In genomic region chr11:95686031-95686430, GRCm38 (mm10) we compare ENCODE assay signal across 9 mouse cellular contexts. TPM values are rescaled to one million over a fixed set of nuclear protein-coding genes. Genes with fewer than 3 reads are reported as not detected.
A peak's percentile ranks its signal among the peaks of the same experiment; 100 is the strongest.
DNase-seq lines count a peak whose midpoint lies in the region; ATAC-seq and TF ChIP-seq lines count a peak whose summit lies in the region.
"Had no signal": no experiment of that assay in that cellular context is flagged by ENCODE, and none has a peak within 500 bp of the region (broad histone marks: within the 10 kb centered on the region; RNA-seq: fewer than 3 reads in every experiment).

No protein-coding gene starts in this region.

- H3K27me3 ChIP-seq in C2C12 (ENCODE audit: control insufficient read depth, insufficient read depth, insufficient read length) (no peaks in the 10 kb centered on the region), Patski (no peaks in the 10 kb centered on the region)
- H3K27me3 ChIP-seq in kidney, embryonic 14.5 days (ENCODE audit: control insufficient read depth, insufficient read depth, low read length), result no peaks in the 10 kb centered on the region
- no peaks in the 10 kb centered on the region for H3K27me3 ChIP-seq in limb, embryonic 12.5 days
- H3K27me3 ChIP-seq: limb, embryonic 15.5 days had no signal

- TF ChIP-seq CTCF in C2C12 (IDR thresholded peaks at IDR 0.05; ENCODE audit: control insufficient read depth, insufficient read depth, insufficient read length), result peak; percentile 73
- peak; percentile 94 for TF ChIP-seq CTCF in Patski (IDR thresholded peaks at IDR 0.05)
- peak; percentile 99 for TF ChIP-seq CTCF in gastrocnemius, adult 2 months (IDR thresholded peaks at IDR 0.05)

- no peak overlapping the region for H3K4me2 ChIP-seq in kidney, embryonic 14.5 days (replicated peaks; ENCODE audit: low read depth, low read length)
- H3K4me2 ChIP-seq in limb, embryonic 12.5 days, result no peak overlapping the region
- H3K4me2 ChIP-seq: limb, embryonic 15.5 days had no signal

- no peaks in the 10 kb centered on the region for H3K79me3 ChIP-seq in C2C12 (ENCODE audit: low read depth)

- no peak overlapping the region for H3K9ac ChIP-seq in kidney, embryonic 14.5 days (ENCODE audit: low read depth, low read length)
- H3K9ac ChIP-seq in limb, embryonic 12.5 days (replicated peaks), result no peak overlapping the region
- H3K9ac ChIP-seq: limb, embryonic 15.5 days had no signal

- no peak overlapping the region for H3K4me3 ChIP-seq in C2C12 (ENCODE audit: insufficient read depth, poor library complexity, severe bottlenecking)
- H3K4me3 ChIP-seq in gastrocnemius, adult 2 months, result no peak overlapping the region
- no peak overlapping the region for H3K4me3 ChIP-seq in kidney, embryonic 14.5 days (ENCODE audit: low read length)
- H3K4me3 ChIP-seq in limb, embryonic 12.5 days (replicated peaks), result no peak overlapping the region
- H3K4me3 ChIP-seq: limb, embryonic 15.5 days had no signal

- intact Hi-C loops in gastrocnemius, adult 2 months (cut with DNase I), result loop anchor here (1.0 to 5.0 kb wide), 2 partner anchors 64 to 166 kb away; no protein-coding TSS in a partner anchor

- H3K9me3 ChIP-seq in kidney, embryonic 14.5 days (ENCODE audit: control insufficient read depth, low read length), result no peaks in the 10 kb centered on the region
- H3K9me3 ChIP-seq in limb, embryonic 12.5 days, result no peaks in the 10 kb centered on the region
- H3K9me3 ChIP-seq: limb, embryonic 15.5 days had no signal

- H3ac ChIP-seq in C2C12 (ENCODE audit: control insufficient read depth, insufficient read length, low read depth), result no peak overlapping the region

- H3K27ac ChIP-seq in gastrocnemius, adult 2 months, result peak overlapping the region; percentile 8; the same call in 1 of the 2 replicates
- no peak overlapping the region for H3K27ac ChIP-seq in kidney, embryonic 14.5 days (ENCODE audit: low read depth, low read length)
- 0 out of 2 replicates have a peak overlapping the region, but pooled peaks have one; percentile 23 for H3K27ac ChIP-seq in limb, embryonic 12.5 days
- H3K27ac ChIP-seq: limb, embryonic 15.5 days had no signal

- H3K36me3 ChIP-seq in C2C12 (ENCODE audit: control insufficient read depth, insufficient read depth), result peaks cover 12% of the 10 kb centered on the region
- H3K36me3 ChIP-seq in kidney, embryonic 14.5 days (ENCODE audit: control insufficient read depth, insufficient read depth, low read length), result peaks cover 10% of the 10 kb centered on the region
- peaks cover 6% of the 10 kb centered on the region; the same call in 1 of the 2 replicates for H3K36me3 ChIP-seq in limb, embryonic 12.5 days

- CTCF ChIA-PET in Patski (lab: Charles Lee), result interaction anchor here (1.4 to 5.6 kb wide), 3 partner anchors 22 to 77 kb away, joined by 5 to 32 read pairs (median 6); no protein-coding TSS in a partner anchor

- DNase-seq in Patski (ENCODE audit: low read depth, low spot score), result no peak
- peak; percentile 82 to 84 for DNase-seq in cerebellum, postnatal 14 days
- DNase-seq in gastrocnemius, adult 2 months, result peak; percentile 78
- DNase-seq in ovary, postnatal 14 days (ENCODE audit: low spot score), result peak; percentile 79
- peak; percentile 34 to 74 for DNase-seq in thymus, postnatal 10 days (ENCODE audit: low spot score in 2 of 2)

- no peaks in the 10 kb centered on the region for H3K79me2 ChIP-seq in C2C12 (ENCODE audit: control insufficient read depth, insufficient read depth)

- peak; percentile 45 for ATAC-seq in Patski
- ATAC-seq in kidney, embryonic 14.5 days (ENCODE audit: low FRiP score, low TSS enrichment), result peak; percentile 29; the same call in 1 of the 2 replicates
- ATAC-seq in limb, embryonic 12.5 days (ENCODE audit: insufficient number of reproducible peaks, insufficient read depth, low FRiP score, low TSS enrichment, low read depth), result no peak

- WGBS in kidney, embryonic 14.5 days, result 5% methylated on average over 4 of the region's 4 CpGs
- WGBS in limb, embryonic 12.5 days, result 7% methylated on average over 4 of the region's 4 CpGs

- H3K4me1 ChIP-seq in kidney, embryonic 14.5 days (ENCODE audit: control insufficient read depth, insufficient read depth, low read length), result peaks cover 10% of the 10 kb centered on the region; the same call in 1 of the 2 replicates
- peaks cover 42% of the 10 kb centered on the region for H3K4me1 ChIP-seq in limb, embryonic 12.5 days (replicated peaks)

- in situ Hi-C loops in Patski (cut with MboI; ENCODE audit: low pct_unique_long_range_greater_than_20kb), result loop anchor here (5.0 kb wide), 1 partner anchor 66 kb away; no protein-coding TSS in a partner anchor

- POLR2A ChIA-PET in Patski (lab: Charles Lee), result no interaction called here

TF ChIP-seq in C2C12, 6 proteins besides CTCF, POLR2A, EP300 and RAD21:
- TF ChIP-seq CEBPB (IDR thresholded peaks at IDR 0.05; ENCODE audit: low read depth) (no peak), MYOD1 (IDR thresholded peaks at IDR 0.05; ENCODE audit: control insufficient read depth, insufficient read length, low read depth) (no peak), MAX (IDR thresholded peaks at IDR 0.05) (peak; percentile 41)

RNA-seq across cellular contexts. Expression of gene Phb, which starts 19.3 kb away (rescaled TPM):
- polyA plus RNA-seq in C2C12 (2012; fragmentation: generic; extraction: Trizol) (396 TPM), Patski (2021) (158 TPM)
- total RNA-seq in gastrocnemius, adult 2 months (2021), result 100 to 1,000 TPM; 162 to 201 TPM
- 261 and 268 TPM in 2 replicates for polyA plus RNA-seq in kidney, embryonic 14.5 days (2014; fragmentation: Nextera tagmentation; extraction: Ambion mirVana)
- polyA plus RNA-seq in limb, embryonic 12.5 days (2016; fragmentation: Nextera tagmentation; extraction: Ambion mirVana), result 231 TPM in 2 replicates

RNA-seq across cellular contexts. Expression of gene Zfp652, which starts 26.4 kb away (rescaled TPM):
- polyA plus RNA-seq in C2C12 (2012; fragmentation: generic; extraction: Trizol), result 4.8 TPM
- 26.4 TPM for polyA plus RNA-seq in Patski (2021)
- 100 to 1,000 TPM in 1 of 2 experiments, 10 to 100 TPM in 1; 94.6 to 110 TPM for total RNA-seq in gastrocnemius, adult 2 months (2021)
- polyA plus RNA-seq in kidney, embryonic 14.5 days (2014; fragmentation: Nextera tagmentation; extraction: Ambion mirVana), result 13.5 and 13.8 TPM in 2 replicates
- polyA plus RNA-seq in limb, embryonic 12.5 days (2016; fragmentation: Nextera tagmentation; extraction: Ambion mirVana), result 24.0 and 24.9 TPM in 2 replicates

RNA-seq across cellular contexts. Expression of gene B130006D01Rik, which starts 37.4 kb away (rescaled TPM):
- polyA plus RNA-seq in C2C12 (2012; fragmentation: generic; extraction: Trizol), result 0.02 TPM
- 0.04 TPM for polyA plus RNA-seq in Patski (2021)
- total RNA-seq in gastrocnemius, adult 2 months (2021), result under 1 TPM; 0.28 to 0.45 TPM
- 1.5 and 1.6 TPM in 2 replicates for polyA plus RNA-seq in kidney, embryonic 14.5 days (2014; fragmentation: Nextera tagmentation; extraction: Ambion mirVana)
- 1.9 and 2.5 TPM in 2 replicates for polyA plus RNA-seq in limb, embryonic 12.5 days (2016; fragmentation: Nextera tagmentation; extraction: Ambion mirVana)
